Comparison of ENCODE assay signal across 8 mouse cellular contexts in the genomic region with DNA sequence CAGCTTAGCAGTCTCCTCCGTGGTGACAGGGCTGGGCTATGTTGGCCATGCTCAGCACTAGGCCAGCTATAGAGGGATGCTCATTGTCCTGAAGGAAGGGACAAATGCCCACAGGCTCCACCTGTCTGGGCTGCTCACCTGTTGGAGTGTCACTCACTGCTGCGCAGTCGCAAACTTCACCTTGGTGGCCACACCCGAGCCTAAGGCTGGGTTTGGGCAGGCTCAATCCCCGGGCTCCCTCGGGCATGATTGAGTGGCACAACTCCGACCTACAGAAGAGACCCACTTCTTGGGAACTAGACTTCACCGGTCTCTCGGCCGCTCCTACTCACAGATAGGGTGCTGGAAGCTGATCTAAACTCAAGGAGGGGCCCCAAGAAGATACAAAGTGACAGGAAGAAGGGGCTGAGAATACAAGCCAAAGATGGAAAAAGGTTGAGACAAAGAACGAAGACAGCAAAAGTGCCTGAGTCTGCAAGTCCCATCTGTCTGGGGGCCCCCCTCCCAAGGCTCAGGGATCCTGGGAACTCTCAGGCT. TPM values are rescaled to one million over a fixed set of nuclear protein-coding genes. Genes with fewer than 3 reads are reported as not detected.
DNase-seq lines count a peak whose midpoint lies in the region; ATAC-seq and TF ChIP-seq lines count a peak whose summit lies in the region.

No protein-coding gene starts in this region.

- peak overlapping the region; percentile 87 for H3K4me2 ChIP-seq in forebrain, postnatal 0 days (ENCODE audit: low read depth)
- H3K4me2 ChIP-seq in limb, embryonic 14.5 days (replicated peaks; ENCODE audit: low read depth, low read length, severe bottlenecking), result peak overlapping the region; percentile 95
- peak overlapping the region; percentile 78 for H3K4me2 ChIP-seq in myocyte (ENCODE audit: low read depth)

- H3K4me3 ChIP-seq in forebrain, postnatal 0 days (ENCODE audit: low read depth, low read length), result peak overlapping the region; percentile 77
- peak overlapping the region; percentile 82 for H3K4me3 ChIP-seq in limb, embryonic 14.5 days (replicated peaks; ENCODE audit: low read length)
- peak overlapping the region; percentile 86 for H3K4me3 ChIP-seq in myocyte

- 6% methylated on average over 11 of the region's 11 CpGs for WGBS in forebrain, postnatal 0 days
- WGBS in limb, embryonic 14.5 days, result 3% methylated on average over 11 of the region's 11 CpGs

- H3ac ChIP-seq in myocyte (ENCODE audit: control insufficient read depth, insufficient read length), result peak overlapping the region; percentile 58

- peaks cover 22% of the 10 kb centered on the region for H3K79me2 ChIP-seq in myocyte (ENCODE audit: control insufficient read depth, insufficient read depth)

- no peaks in the 10 kb centered on the region for H3K9me3 ChIP-seq in forebrain, postnatal 0 days (ENCODE audit: low read length)
- H3K9me3 ChIP-seq in limb, embryonic 14.5 days (ENCODE audit: control insufficient read depth, low read length), result no peaks in the 10 kb centered on the region

- ATAC-seq in forebrain, postnatal 0 days, result no peak
- ATAC-seq in limb, embryonic 14.5 days (ENCODE audit: low FRiP score, low read depth), result no peak

- peak overlapping the region; percentile 69 for H3K9ac ChIP-seq in forebrain, postnatal 0 days
- peak overlapping the region; percentile 88 for H3K9ac ChIP-seq in limb, embryonic 14.5 days (ENCODE audit: low read depth, low read length, severe bottlenecking)

- H3K27ac ChIP-seq in forebrain, postnatal 0 days (ENCODE audit: low read depth, low read length), result peak overlapping the region; percentile 71
- peak overlapping the region; percentile 87 for H3K27ac ChIP-seq in limb, embryonic 14.5 days (replicated peaks; ENCODE audit: low read depth, low read length)

- H3K27me3 ChIP-seq in forebrain, postnatal 0 days (ENCODE audit: insufficient read depth, low read length), result no peaks in the 10 kb centered on the region
- H3K27me3 ChIP-seq in limb, embryonic 14.5 days (ENCODE audit: control insufficient read depth, insufficient read depth, low read length), result no peaks in the 10 kb centered on the region
- no peaks in the 10 kb centered on the region for H3K27me3 ChIP-seq in myocyte (ENCODE audit: control insufficient read depth, insufficient read depth, insufficient read length)

- H3K4me1 ChIP-seq in forebrain, postnatal 0 days (ENCODE audit: insufficient read depth), result peaks cover 15% of the 10 kb centered on the region
- H3K4me1 ChIP-seq in limb, embryonic 14.5 days (ENCODE audit: control insufficient read depth, insufficient read depth, low read length), result peaks cover 22% of the 10 kb centered on the region

- DNase-seq in spleen, postnatal 10 days (ENCODE audit: low spot score in 2 of 2), result peak; percentile 28 to 35
- DNase-seq in spleen, postnatal 14 days (ENCODE audit: low spot score in 2 of 2), result no peak
- DNase-seq in forebrain, postnatal 0 days, result no peak
- DNase-seq in limb, embryonic 14.5 days (ENCODE audit: low spot score), result no peak
- no peak for DNase-seq in gastrocnemius, postnatal 10 days
- DNase-seq in cerebellum, adult 8-10 months, result no peak
- DNase-seq in yolk sac, embryonic 10.5 days (ENCODE audit: low spot score), result no peak

- H3K36me3 ChIP-seq in forebrain, postnatal 0 days (ENCODE audit: insufficient read depth), result peaks cover 12% of the 10 kb centered on the region
- peaks cover 43% of the 10 kb centered on the region for H3K36me3 ChIP-seq in limb, embryonic 14.5 days (ENCODE audit: control insufficient read depth, insufficient read depth, low read length)
- H3K36me3 ChIP-seq in myocyte (ENCODE audit: control insufficient read depth, insufficient read depth), result no peaks in the 10 kb centered on the region

- no peak for TF ChIP-seq POLR2A in limb, embryonic 14.5 days (IDR thresholded peaks at IDR 0.05; ENCODE audit: borderline replicate concordance, extremely low read depth, insufficient read depth, insufficient read length)
- no peak for TF ChIP-seq POLR2A in myocyte (IDR thresholded peaks at IDR 0.05; ENCODE audit: insufficient read length, low read depth)

- no peak for TF ChIP-seq CTCF in forebrain, postnatal 0 days (IDR thresholded peaks at IDR 0.05; ENCODE audit: low read depth)

TF ChIP-seq in myocyte, 11 proteins besides CTCF, POLR2A, EP300 and RAD21:
- TF ChIP-seq MYOD1 (IDR thresholded peaks at IDR 0.05; ENCODE audit: control insufficient read depth in 1 of 3, insufficient read length in 2 of 3, low read depth in 2 of 3) (peak in 2 of 3 experiments; percentile 20 to 35), MAX (IDR thresholded peaks at IDR 0.05; ENCODE audit: low read depth) (no peak), MYOG (IDR thresholded peaks at IDR 0.05; ENCODE audit: control insufficient read depth in 1 of 3, insufficient read depth in 1 of 3, insufficient read length in 2 of 3, low read depth in 2 of 3) (peak in 1 of 3 experiments; percentile 11)

RNA-seq across cellular contexts. Expression of a gene that starts 1.4 kb away (rescaled TPM):
- total RNA-seq in forebrain, postnatal 0 days (2014; rRNA removed), result 20.3 and 25.7 TPM in 2 replicates
- polyA plus RNA-seq in forebrain, postnatal 0 days (2015; fragmentation: Nextera tagmentation; extraction: Ambion mirVana), result 9.0 and 11.4 TPM in 2 replicates
- 67.3 and 87.8 TPM in 2 replicates for polyA plus RNA-seq in limb, embryonic 14.5 days (2012; rRNA removed)
- 59.0 and 69.1 TPM in 2 replicates for polyA plus RNA-seq in limb, embryonic 14.5 days (2014; fragmentation: Nextera tagmentation; extraction: Ambion mirVana)
- polyA plus RNA-seq in myocyte (2012; fragmentation: generic; extraction: Trizol), result 15.8 TPM
- total RNA-seq in gastrocnemius, postnatal 10 days (2021), result 10 to 100 TPM; 18.7 to 30.0 TPM

RNA-seq across cellular contexts. Expression of a gene that starts 9.0 kb away (rescaled TPM):
- total RNA-seq in forebrain, postnatal 0 days (2014; rRNA removed), result 2.8 and 4.0 TPM in 2 replicates
- polyA plus RNA-seq in forebrain, postnatal 0 days (2015; fragmentation: Nextera tagmentation; extraction: Ambion mirVana), result 2.3 and 3.8 TPM in 2 replicates
- 12.3 and 19.0 TPM in 2 replicates for polyA plus RNA-seq in limb, embryonic 14.5 days (2012; rRNA removed)
- 16.0 TPM in 2 replicates for polyA plus RNA-seq in limb, embryonic 14.5 days (2014; fragmentation: Nextera tagmentation; extraction: Ambion mirVana)
- 7.5 TPM for polyA plus RNA-seq in myocyte (2012; fragmentation: generic; extraction: Trizol)
- total RNA-seq in gastrocnemius, postnatal 10 days (2021), result 10 to 100 TPM in 1 of 2 experiments, 1 to 10 TPM in 1; 8.1 to 10.5 TPM

RNA-seq across cellular contexts. Expression of a gene that starts 20.6 kb away (rescaled TPM):
- total RNA-seq in forebrain, postnatal 0 days (2014; rRNA removed), result 205 and 300 TPM in 2 replicates
- polyA plus RNA-seq in forebrain, postnatal 0 days (2015; fragmentation: Nextera tagmentation; extraction: Ambion mirVana), result 595 and 769 TPM in 2 replicates
- 1,848 and 2,127 TPM in 2 replicates for polyA plus RNA-seq in limb, embryonic 14.5 days (2012; rRNA removed)
- 1,280 and 1,345 TPM in 2 replicates for polyA plus RNA-seq in limb, embryonic 14.5 days (2014; fragmentation: Nextera tagmentation; extraction: Ambion mirVana)
- polyA plus RNA-seq in myocyte (2012; fragmentation: generic; extraction: Trizol), result 4,542 TPM
- 100 to 1,000 TPM; 757 to 807 TPM for total RNA-seq in gastrocnemius, postnatal 10 days (2021)

RNA-seq across cellular contexts. Expression of a gene that starts 21.5 kb away (rescaled TPM):
- total RNA-seq in forebrain, postnatal 0 days (2014; rRNA removed), result 32.5 and 35.1 TPM in 2 replicates
- polyA plus RNA-seq in forebrain, postnatal 0 days (2015; fragmentation: Nextera tagmentation; extraction: Ambion mirVana), result 39.2 and 47.6 TPM in 2 replicates
- 47.5 and 61.6 TPM in 2 replicates for polyA plus RNA-seq in limb, embryonic 14.5 days (2012; rRNA removed)
- 46.6 and 49.9 TPM in 2 replicates for polyA plus RNA-seq in limb, embryonic 14.5 days (2014; fragmentation: Nextera tagmentation; extraction: Ambion mirVana)
- polyA plus RNA-seq in myocyte (2012; fragmentation: generic; extraction: Trizol), result 34.2 TPM
- 10 to 100 TPM; 22.6 to 23.0 TPM for total RNA-seq in gastrocnemius, postnatal 10 days (2021)

RNA-seq across cellular contexts. Expression of a gene that starts 21.7 kb away (rescaled TPM):
- 74.8 and 80.5 TPM in 2 replicates for total RNA-seq in forebrain, postnatal 0 days (2014; rRNA removed)
- 69.4 and 92.7 TPM in 2 replicates for polyA plus RNA-seq in forebrain, postnatal 0 days (2015; fragmentation: Nextera tagmentation; extraction: Ambion mirVana)
- polyA plus RNA-seq in limb, embryonic 14.5 days (2012; rRNA removed), result 97.8 and 102 TPM in 2 replicates
- polyA plus RNA-seq in limb, embryonic 14.5 days (2014; fragmentation: Nextera tagmentation; extraction: Ambion mirVana), result 54.2 and 63.1 TPM in 2 replicates
- 34.3 TPM for polyA plus RNA-seq in myocyte (2012; fragmentation: generic; extraction: Trizol)
- total RNA-seq in gastrocnemius, postnatal 10 days (2021), result 10 to 100 TPM; 36.5 to 46.2 TPM

Comparison
In these comparisons a context has a peak if more than half of its experiments do, and no peak if none do; other contexts are left out.
1. DNase-seq: peak in spleen, postnatal 10 days (2 of 2); none in spleen, postnatal 14 days (0 of 2), forebrain, postnatal 0 days (single experiment), limb, embryonic 14.5 days (single experiment), gastrocnemius, postnatal 10 days (single experiment), cerebellum, adult 8-10 months (single experiment) and yolk sac, embryonic 10.5 days (single experiment).
2. Peak in every context shown above with its lines, with median percentiles within 50 percentile points of each other: H3K4me2 ChIP-seq and H3K4me3 ChIP-seq.